Mouse (Mus musculus) adrenal gland, postnatal 25 days (tissue): ENCODE measurements at regions not wholly inside any gene's neighbourhood (a gene's known extent, or its start where the extent isn't known, plus 50 kb on each side); places are given as distances from the start of the nearest gene placed in this dataset.

ENCODE experiments used
- DNase-seq: peaks from one replicate; pipeline ENCODE4 v3.0.0; 2021; ENCODE audit warnings: mixed read lengths
- microRNA-seq, 2 experiments: library from miRNA; unstranded; fragments of <30 nt; microRNA quantifications; one replicate each; pipeline ENCODE4 v1.2.0; 2021

DNA sequence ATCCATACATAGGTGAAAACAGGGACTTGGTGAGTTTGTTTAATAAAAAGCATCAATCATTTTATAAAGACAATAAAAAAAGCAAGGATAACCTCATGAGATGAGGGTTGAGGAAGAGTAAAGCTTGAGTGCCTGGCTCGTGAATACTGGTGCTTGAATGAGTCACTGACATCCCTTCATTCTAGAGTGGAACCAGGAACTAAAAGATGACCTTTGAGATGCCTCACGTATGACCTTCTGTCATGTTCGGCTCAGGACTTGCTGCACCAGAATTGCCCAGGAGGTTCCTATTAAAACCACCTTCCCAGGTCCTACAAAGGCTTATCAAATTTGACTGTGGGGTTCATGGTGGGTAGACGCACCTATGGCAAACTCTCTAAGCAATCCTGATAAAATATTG, 61.5 kb upstream of the Elac2 start:
- no peak for DNase-seq

- no peak for DNase-seq
Measured at GRCm38 (mm10) chr11:64924989-64925388, 53.8 kb upstream of the Elac2 start.

DNA sequence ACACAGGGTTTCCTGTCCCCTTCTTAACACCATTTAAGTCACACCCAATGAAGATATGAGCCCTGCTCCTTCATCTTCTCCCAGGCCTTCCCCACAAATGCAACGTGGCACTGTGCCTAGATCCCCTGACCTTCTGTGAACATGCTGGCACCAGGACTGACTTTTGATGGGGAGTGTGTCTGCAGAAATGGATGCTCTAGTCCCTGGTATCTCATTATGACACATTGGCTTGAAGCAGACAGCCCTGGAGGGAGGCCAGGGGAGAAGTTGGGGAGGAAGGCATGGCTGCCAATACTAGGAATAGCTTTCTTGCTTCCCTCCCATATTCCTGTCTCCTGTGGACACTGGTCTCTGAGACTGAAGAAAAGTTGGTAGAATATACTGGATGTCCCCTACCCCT, 52.9 kb upstream of the Elac2 start:
- peak; percentile 1 for DNase-seq

Small RNAs in the stretch of these regions (microRNA-seq; reads per million reads assigned to microRNA genes)
- 0 reads per million in 2 experiments for gene Gm24275
